Mouse (Mus musculus) CH12F3 (cell line): ENCODE results near the gene D17Wsu92e.

Source experiments
- in situ Hi-C: fragments of 300-500 bp; cut with MboI; formaldehyde crosslinking; loops from 2 replicates; pipeline ENCODE4 v1.14.3; 2020; ENCODE audit warnings: low sequenced_read_pairs

Gene D17Wsu92e

DNA sequence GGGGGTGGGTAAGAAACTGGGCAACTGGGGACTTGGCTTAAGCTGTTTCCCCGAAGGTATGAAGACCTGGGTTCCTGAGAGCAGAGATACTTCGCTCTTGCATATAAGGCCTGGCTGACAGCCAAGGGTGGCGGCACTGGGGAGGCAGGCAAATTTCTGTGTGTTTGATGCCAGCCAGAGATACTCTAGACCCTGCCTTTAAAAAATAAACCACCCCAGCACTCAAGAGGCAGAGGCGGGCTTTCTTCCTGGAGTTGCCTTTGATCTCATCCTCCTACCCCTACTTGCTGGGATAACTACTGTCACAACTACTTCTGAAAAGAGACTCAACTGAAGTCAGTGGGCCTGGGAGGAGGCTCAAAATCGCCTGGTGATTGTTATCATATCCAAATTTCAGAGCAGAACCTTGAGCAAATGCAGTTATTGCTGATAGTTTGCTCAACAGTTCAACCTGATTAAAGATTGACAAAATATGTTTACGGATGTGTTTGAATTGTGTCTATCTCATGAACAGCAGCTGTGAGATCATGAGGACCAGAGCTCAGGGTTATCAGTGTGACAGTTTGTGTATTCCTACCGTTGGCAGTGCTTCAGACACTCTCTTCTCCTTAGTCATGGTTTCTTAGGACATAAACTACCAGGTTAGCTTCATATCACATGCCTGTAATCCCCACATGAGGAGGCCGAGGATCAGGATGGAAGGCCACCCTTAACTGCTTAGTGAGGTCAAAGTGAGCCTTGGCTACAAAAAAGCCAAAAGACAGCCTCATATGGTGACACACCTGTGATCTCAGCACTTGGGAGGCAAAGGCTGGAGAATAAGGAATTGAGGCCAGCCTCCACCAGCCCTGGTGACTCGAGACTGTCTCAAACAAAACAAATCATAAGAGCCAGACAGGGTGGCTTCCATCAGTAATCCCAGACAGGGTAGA is 1.2 kb upstream of the D17Wsu92e start:
- in situ Hi-C loops = no loop called here

- in situ Hi-C loops = no loop called here
Measured at GRCm38 (mm10) chr17:27819971-27820567, 379 bp downstream of the D17Wsu92e start.

DNA sequence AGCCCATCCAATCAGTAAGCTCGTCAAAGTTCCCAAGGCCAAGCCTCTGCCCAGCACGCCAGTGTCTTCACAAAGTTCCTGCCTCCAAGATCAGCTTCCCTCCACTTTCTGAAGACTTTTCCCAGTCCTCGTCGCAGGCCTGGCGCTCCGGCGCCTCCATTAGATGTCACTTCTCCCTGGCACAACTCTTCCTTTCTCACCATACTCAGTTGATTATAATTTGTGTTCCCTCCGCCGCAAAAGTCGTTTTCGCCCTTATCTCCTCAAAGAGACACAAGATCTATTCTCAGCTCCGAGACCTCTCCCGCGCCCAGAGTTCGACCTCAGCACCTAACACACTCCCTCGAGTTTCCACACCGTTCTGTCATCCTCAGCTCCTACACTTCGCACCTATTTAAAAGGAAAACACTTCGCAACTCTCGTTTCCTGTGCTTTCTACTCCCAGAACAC is 902 bp downstream of the D17Wsu92e start:
- in situ Hi-C loops = no loop called here

DNA sequence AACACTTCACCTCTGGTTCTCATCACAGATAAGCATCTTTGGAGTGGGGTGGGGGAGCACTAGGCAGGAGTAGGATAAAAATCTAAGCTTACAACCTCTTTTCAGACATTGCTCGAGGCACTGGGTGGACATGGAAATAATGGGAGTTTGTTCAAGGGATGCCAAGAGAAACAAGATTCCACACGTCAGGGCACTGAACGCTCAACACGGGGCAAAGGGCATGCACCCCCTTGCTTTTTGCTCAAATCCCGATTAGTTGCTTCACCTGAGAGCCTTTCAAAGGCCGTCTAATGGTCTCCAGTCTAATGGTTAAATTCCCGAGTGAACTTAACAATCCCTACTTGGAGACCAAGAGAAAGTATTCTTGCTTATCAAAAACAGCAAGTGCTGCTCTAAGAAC is 1.4 kb downstream of the D17Wsu92e start:
- in situ Hi-C loops = no loop called here

- in situ Hi-C loops = no loop called here
Measured at GRCm38 (mm10) chr17:27814606-27815005, 5.8 kb downstream of the D17Wsu92e start.

DNA sequence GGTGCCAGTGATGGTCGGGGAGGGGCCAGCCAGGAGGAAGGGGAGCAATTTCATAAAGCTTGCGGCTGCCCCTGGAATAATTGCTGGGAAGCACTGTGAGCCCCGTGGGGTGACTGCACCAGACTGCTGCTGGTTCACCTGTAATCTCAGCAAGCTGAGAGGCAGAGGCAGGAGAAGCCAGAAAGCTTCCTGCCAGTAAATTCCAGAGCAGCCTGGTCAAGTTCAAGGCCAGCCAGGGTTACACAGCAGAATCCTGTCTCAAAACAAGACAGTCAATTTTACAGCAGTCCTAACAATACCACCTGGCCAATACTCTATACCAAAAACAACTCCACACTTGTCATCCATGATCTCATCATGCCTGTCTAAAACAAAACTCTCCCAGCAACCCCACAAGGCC is 8.5 kb downstream of the D17Wsu92e start:
- in situ Hi-C loops = no loop called here

DNA sequence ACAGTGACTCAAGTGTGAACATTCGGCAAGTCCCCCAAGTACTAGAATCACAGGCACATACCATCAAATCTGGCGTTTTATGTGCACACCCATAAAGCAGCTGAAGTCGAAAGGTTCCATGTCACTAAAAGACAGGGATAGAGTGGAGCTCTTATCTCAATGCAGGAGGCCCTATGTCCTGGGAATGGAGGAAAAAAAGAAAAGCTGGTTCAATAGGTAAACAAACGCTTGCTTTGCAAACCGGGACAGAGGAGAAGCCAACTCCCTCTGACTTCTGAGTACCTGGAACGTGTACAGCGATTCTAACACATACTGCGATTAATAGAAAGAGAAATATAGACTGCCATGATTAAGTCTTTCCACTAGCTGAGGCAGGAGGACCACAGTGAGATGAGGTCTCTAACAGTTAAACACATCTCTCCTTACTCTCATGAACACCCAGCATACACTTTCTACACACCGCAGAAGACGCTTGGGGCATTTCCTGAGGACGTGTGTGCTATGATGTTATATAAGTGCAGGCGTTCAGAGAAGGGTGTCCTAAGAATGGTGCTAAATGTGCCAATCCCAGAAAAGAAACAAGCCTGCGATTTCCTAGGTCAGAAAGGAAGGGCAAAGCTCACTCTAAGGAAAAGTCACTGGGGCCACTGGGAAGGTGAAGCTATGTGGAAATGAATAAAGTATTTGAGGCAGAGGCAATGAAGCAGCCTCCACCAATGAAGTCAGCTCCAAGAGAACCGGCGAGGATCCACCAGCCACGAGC is 9.7 kb downstream of the D17Wsu92e start:
- in situ Hi-C loops = no loop called here

DNA sequence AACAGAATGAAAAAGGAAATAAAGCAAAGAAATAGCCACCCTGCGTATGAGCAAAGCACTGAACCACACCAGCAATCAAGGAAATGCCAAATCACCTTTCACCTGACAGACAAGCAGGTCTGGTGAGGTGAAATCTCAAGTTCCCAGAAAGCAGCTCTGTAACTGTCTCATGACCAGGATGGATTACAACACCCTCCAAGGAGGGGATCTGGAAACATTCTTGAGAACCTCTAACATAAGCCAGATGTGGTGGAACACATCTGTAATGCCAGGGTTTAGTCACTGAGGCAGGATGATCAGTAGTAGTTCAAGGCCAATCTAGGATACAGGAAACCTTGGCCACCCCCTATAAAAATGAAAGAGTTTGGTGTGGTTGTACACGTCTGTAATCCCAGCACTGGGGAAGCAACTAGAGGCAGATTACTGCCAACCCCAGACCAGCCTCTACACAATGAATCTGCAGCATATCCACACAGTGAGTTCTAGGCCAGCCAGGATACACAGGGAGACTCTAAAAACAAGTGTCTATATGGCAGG is 12.8 kb downstream of the D17Wsu92e start:
- in situ Hi-C loops = no loop called here

- in situ Hi-C loops = no loop called here
Measured at GRCm38 (mm10) chr17:27804803-27805770, 15.4 kb downstream of the D17Wsu92e start.

- in situ Hi-C loops = no loop called here
Measured at GRCm38 (mm10) chr17:27804156-27804690, 16.2 kb downstream of the D17Wsu92e start.

GRCm38 (mm10) chr17:27803752-27804151 is 16.7 kb downstream of the D17Wsu92e start:
- in situ Hi-C loops = no loop called here

GRCm38 (mm10) chr17:27800710-27801648 is 19.5 kb downstream of the D17Wsu92e start:
- in situ Hi-C loops = no loop called here

DNA sequence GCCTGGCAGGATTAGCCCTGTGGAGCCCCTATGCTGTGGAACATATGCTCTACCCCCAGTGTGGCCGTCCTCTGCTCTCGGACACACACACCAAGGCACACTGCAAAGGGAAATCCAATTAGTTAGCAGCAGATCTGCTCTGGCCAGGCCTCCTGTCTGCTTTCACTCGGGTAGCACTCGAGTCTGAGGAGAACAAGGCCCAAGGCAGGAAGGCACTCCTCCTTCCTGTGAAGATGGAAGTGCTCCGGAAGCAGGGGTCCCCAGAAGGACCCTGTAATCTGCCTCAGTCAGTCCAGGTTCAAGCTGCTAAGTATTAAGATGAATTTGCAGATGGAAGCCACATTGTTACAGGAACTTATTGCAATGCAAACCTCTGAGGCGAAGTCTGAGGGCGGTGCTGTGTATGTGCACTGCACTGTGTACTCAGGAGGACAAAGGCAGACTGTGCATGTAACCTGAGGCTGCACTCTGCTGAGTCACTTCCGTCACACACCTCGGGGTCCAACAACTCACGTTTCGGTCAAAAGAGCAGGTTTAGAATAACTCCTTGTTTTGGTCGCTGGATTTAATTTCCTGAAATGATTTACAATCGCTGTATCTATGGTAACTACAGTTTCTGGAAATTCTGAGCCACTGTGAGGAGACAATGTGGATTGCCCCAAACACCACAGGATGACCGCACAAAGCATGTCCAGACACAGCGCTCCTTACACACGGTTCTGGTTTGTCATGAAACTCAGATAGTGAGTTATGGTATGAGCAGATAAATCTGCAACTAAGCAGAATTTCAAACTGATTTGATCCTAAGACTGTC is 20.5 kb downstream of the D17Wsu92e start:
- in situ Hi-C loops = no loop called here

GRCm38 (mm10) chr17:27797341-27797872 is 23.0 kb downstream of the D17Wsu92e start:
- in situ Hi-C loops = no loop called here

DNA sequence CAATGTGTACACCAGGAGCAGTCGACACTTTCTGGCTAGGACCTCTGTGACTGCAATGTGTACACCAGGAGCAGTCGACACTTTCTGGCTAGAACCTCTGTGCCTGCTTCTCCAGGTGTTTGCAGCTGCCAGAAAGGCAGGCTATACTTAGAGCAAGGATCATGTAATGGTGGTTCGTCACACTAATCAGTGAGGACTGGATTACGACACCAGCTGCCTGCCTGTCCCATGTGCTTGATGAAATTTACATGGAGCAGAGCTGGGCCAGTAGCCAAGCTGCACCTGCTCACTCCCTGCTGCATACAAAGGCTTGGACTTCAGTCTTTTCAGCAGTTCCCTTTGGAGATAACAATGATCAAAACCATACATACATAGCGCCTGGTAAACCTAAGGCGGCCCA is 23.7 kb downstream of the D17Wsu92e start:
- in situ Hi-C loops = no loop called here

DNA sequence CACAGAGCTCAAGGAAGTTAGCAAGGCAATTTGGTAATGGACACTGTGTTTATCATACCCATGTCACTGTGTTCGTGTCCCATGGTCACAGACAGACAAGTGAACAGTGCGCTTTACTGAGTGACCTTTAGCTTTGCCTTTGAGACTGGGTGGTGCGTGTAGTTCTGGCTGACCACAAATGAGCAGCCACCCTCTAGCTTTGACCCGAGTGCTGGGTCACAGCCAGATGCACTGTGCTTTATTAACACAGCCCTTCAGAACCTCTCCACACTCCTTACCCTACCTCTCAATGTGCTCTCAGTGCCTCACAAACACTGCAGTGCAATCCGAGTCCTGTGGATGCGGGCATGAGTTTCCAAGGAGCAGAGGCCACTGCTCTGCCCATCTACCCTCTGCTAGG is 27.3 kb downstream of the D17Wsu92e start:
- in situ Hi-C loops = no loop called here

DNA sequence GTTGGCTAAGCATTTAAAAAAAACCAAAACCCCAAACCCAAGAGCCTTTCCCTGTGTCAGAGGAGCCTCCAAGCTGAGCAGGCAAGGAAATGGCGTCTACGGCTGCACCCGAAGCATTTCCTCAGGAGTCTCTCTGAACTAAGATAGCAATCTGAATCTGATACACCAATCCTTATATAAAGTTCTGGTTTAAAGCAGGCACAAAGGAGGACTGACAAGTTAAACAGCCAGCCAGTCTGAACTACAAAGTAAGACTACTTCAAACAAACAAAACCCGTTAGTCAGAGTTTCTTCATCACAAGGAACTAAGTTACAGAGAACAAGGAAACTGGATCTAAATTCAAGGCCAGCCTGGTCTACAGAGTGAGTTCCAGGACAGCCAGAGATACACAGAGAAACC is 27.9 kb downstream of the D17Wsu92e start:
- in situ Hi-C loops = no loop called here

- in situ Hi-C loops = no loop called here
Measured at GRCm38 (mm10) chr17:27791556-27791955, 28.9 kb downstream of the D17Wsu92e start.
